Mouse (Mus musculus): ENCODE measurements at regions not wholly inside any gene's neighbourhood (a gene's known extent, or its start where the extent isn't known, plus 50 kb on each side); places are given as distances from the start of the nearest gene placed in this dataset.

DNA sequence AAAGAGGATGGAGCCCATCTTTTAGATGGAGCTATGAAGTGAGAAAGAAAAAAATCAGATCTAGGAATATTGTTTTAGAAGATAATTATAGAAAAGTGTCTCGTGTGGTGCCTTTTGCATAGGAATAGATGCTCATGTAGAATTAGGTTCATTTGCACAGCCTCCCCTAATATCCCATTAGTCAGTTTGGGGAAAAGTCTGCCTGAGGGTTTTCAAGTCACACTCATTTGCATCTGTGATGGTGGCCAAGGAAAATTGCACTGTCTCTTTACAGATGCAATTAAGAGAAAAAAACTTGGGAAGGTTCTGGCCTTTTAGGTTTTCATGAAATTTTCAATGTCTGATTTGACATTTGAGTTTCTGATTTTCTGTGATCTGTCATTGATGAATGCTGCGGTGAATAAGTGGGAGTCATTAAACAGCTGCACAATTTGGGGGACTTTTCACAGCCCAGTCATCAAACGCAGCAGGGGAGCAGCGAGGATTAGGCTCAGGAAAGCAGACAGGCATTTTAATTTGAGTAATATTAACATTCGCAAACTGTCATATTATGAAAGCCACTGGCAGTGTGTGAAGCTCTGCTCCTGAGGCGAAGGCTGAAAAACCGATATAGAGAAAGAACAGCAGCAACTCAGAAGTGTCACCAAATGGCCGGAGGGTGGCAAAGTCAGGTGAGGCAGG lies 281.5 kb upstream of the Cxadr start:
- no peak for DNase-seq (ENCODE audit: low read depth, low spot score)

DNA sequence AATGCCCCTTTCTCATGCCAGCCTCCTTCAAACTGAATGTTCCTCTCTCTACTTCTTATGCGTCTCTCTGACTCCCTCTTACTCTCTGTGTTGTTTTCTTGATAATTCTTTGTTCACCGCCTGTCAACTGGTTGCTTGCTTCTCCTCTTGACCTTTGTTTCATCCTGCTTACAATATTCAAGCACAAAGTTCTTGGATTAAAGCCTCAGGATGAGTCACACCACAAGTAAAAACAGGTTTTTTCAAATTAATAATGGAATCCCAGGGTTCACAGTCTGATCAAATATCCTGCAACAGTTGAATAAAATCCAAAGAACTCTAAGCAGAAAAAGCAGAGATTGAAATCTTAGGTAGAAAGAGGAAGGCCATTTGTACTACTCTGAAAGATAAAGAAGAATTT lies 285.9 kb upstream of the Cxadr start:
- DNase-seq (ENCODE audit: low read depth, low spot score), result no peak

DNA sequence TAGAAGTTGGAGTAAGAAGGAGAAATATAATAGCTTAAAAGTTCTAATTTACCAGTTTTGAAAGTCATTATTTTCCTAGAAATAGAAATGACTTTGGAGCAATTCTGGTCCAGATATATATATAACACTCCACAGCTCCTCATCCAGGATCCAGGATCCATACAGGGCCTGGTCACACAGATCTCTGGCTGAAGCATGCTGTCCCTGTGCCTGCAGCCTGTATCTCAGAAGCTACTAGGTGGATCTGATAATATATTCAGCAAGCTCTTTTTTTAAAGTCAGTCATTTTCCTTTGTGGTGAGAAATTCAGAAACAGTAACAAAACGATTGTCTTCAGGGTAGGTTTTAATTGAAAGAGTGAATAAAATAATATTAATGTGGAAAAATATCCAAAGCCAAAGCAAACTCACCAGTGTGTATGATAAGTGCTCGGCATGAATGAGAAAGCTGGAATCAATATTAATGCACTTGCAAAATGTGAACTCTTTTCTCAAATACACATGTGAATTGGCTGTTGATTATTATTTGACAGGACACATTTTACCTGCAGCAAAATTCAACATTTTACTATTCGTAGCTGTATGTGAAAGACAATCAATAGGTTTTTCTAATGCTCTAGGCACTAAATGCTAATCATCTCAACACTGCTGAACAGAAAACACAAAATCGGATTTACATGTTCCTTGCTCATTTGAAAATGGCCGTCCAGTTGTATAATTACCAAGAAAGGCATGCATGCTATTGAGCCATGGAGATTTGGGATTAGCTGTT lies 288.1 kb upstream of the Cxadr start:
- DNase-seq (ENCODE audit: low read depth, low spot score), result no peak

DNA sequence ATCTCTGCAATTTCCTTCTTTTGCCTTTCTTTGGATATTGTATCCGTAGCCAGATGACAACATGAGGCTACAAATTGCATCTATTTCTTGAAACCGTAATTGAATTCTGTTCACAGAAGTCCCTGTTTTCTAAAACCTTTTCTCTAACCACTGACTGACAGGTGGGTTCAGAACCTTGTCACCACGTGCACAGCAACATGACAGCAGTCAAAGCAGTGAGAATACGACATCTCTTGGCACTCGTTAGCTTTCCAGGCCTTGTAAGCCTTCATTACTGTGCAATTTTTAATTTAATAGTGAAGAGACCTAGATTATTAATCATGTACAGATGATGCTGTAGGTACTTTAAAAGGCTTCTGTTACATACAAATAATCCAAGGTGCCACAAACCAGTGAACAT lies 297.3 kb upstream of the Cxadr start:
- DNase-seq (ENCODE audit: low read depth, low spot score), result no peak

DNA sequence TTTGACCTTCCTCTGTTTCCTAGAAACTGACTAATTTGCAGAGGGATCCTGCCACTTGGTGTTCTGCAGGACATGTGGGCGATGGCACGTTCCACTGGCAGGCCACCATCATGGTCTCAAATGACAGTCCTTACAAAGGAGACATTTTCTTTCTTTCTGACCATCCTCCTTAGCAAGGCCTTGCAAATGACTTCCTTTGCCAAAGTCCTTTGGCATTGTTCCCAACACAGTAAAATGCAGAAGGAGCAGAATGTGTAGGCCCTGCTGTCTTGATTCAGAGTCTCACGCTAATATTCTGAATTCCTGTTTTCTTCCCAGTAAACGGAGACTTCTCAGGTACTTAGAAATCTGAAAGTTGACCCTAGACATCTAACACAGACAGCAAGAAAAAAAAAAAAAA lies 308.3 kb upstream of the Cxadr start:
- DNase-seq (ENCODE audit: low read depth, low spot score), result no peak

DNA sequence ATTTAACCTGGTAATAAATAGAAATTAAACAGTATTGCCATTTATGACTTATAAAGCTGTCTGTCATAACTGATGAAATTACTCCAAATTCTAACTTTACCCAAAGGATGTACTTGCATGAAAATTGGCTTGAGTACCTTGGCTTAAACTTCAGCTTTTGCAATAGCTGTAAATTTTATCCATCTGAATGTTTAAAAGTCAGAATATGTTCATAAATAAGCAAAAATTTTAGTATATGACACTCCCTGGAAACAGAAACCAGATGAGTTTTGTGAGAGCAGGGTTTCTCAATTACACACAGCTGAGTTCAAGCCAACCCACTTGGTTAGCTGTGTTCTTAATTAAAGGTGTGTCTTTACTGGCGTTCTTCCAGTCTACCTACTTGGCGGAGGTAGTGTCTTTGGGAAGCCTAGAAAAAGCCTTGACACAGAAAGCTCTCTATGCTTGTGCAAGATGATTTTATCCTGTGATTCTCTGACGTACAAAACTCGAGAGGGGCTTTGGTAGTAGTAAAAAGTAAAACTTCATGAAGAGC lies 311.4 kb upstream of the Cxadr start:
- DNase-seq (ENCODE audit: low read depth, low spot score), result no peak

DNA sequence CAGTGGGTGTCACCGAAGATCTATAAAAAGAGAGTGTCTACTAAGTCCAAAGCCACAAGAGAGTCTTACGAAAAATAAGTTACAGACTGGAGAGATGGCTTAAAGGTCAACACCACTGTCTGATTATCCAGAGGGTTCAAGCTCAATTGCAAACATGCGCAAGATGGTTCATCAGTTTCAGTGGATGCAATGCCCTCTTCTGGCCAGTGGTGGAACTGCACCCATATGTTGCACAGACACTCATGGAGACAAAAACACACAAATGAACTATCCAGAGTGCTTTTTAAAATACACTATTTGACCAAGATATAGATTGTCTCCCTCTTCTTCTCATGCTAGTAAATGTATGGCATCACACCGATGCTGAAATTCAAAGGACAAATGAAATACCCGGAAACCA lies 312.1 kb upstream of the Cxadr start:
- peak; percentile 60 for DNase-seq (ENCODE audit: low read depth, low spot score)

DNA sequence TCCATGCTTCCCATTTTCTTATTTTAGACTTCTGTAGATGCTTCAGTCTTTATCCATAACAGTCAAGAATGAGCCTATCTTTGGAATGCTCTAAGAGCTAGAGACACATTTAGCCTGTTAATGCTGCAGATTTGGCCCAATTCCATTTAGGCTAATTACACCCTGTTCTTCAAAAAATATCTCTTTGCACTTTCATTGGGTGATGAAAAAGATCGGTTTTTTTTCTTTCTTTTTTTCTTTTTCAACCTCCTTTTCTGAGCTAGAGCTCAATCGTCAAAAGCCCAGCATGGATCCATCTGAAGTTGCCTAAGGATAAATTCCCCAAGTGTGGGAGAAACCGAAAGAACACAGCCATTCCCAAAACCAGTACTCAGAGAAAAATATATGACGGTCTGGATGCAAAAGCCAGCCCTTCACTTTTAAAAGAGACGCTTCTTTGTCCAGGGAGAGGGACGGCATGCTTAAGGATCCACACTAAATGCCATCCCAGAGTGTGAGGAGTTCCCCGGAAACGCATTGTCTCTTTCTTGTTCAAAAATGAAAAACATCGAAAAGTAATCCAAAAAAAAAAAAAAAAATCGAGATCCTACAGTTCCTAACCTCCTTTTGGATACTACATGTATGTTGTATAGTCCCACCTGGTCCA lies 314.3 kb upstream of the Cxadr start:
- no peak for DNase-seq (ENCODE audit: low read depth, low spot score)

DNA sequence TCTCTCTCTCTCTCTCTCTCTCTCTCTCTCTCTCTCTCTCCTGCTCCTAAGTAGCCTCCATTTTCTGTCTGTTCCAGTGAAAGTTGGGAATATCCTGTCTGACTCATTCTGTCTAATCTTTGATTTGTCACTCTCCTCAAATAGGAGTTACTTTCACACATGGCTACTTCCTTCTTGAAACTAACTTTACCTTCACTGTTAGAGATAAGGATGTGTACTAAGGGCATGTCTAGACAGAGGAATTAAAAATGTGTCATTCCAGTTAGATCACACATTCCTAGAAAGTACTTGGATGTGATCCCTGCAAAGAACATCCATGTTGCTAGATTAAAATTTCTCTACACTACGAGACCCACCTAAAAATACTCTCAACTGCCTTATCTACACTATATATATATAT lies 346.9 kb upstream of the Gm11146 start:
- DNase-seq (ENCODE audit: low read depth, low spot score), result no peak

DNA sequence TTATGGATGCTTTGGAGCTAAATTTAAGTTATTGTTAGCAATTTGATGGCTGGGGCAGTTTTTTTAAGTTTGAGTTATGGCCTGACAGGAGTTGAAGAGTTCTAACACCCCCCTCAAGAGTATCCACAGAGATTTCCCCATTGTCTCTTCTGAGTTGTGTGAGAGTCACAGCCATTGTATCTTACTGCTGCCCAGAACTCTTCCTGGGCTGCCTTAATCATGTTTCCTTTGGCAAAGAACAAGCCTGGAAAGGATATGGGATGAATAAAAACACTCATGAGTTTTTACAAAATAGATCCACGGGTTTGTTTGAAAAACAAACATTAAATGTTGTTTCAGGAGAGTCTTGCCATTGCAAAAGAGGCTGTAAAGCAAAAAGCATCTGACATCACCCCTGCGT lies 343.5 kb upstream of the Gm11146 start:
- DNase-seq (ENCODE audit: low read depth, low spot score), result no peak

DNA sequence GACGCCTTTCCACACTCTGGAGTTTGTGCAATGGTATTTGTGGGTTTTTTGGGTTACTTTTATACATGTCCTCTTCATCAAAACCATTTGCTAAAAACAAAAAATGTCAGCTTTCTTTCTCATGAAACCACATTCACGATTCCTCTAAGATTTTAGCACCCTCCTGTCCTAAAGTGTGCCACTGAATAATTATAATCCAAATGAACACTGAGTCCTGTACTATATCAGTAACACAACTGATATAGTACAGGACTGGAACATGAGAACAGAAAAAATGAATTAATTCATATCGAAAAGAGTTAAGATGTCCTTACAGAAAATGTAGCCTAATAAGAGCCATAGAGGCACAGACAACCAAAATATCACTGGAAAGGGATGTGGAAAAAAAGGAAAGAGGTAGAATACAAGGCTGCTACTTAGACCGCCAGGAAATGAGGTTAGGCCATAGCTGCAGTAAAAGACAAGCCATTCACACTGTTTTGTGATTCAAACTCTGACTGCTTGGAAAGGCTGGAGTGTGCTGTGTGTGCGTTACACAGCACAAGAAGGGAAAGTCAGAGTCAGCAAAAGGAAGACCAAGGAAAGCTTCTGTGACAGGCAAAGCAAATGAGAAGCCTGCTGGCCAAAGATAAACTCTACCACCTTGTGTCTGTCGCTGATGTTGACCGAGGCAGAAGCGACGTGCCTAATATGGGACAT lies 329.3 kb upstream of the Gm11146 start:
- DNase-seq (ENCODE audit: low read depth, low spot score), result no peak

DNA sequence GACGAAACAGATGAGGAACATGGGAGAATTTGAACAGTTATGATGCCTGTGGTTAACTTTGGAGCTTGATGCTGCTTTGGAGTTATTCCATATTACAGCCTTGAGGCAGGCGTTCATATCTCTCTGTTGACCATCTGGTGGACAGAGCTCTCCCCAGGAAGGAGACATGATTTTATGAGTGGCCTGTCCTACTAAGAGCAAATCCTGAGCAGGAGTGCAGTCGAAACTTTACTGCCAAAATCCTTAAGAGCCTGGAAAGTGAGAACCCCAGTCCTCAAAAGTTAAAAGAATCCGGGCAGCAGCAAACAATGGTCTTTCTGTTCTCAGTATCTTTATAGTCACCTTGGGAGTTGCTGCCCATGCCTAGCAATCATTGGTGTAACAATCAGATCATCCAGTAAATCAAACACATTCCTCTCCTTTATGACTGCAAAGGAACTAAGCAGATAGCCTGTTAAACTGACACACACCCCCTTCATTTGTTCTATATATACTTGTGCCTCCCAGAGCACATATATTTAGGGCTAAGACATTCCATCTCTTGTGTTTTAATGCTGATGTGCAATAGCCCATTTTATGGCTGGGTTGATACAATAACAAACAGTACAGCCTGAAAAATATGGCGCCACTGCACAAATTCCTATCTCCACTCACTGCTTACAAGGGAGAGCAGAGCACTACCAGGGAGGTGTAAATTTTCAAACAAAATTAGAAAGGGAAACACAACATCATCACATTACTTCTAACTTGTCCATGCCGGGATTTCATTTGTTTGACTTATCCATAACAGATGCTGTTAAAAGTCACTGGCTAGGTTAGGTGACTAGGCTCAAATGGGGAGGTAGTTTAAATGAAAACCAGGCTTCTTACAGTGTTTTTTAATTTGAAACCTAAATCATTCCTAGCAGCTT lies 312.5 kb upstream of the Gm11146 start:
- no peak for DNase-seq (ENCODE audit: low read depth, low spot score)

DNA sequence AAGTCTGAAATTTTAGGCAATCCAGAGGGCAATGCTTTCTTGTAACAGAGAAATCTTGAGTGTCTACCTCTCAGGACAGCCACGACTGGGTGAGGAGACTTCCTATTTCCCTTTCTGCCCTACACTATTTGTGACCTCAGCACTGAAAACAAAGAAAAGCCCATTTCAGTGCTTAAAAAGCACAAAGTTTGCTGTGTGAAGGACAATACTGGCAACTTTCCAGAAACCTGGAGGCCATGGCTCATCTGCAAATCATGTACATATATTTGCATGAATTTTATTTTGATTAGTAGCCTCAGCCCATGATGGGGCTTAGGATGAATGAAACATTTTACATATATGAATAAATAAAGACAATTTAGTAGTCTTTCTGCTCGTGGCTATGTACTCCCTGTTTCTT lies 292.4 kb upstream of the Gm11146 start:
- no peak for DNase-seq (ENCODE audit: low read depth, low spot score)

DNA sequence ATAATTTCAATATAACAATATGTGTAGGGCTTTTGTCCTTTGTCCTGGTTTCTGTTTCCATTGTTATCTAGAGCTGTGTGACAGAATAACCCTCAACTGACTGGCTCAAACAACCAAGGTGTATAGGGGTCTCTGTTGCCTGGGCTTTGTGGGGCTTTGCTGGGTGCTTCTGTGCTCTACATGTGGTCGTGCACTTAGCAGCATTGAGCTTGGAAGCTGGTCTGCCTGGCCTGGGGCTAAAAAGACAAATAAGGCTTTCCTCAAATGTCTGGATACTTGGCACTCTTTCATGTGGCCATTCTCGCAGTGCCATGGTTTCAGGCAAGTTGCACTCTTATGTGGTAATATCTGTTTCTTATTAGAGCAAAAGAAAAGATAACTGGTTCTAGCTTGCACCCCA lies 291.8 kb upstream of the Gm11146 start:
- DNase-seq (ENCODE audit: low read depth, low spot score), result no peak

DNA sequence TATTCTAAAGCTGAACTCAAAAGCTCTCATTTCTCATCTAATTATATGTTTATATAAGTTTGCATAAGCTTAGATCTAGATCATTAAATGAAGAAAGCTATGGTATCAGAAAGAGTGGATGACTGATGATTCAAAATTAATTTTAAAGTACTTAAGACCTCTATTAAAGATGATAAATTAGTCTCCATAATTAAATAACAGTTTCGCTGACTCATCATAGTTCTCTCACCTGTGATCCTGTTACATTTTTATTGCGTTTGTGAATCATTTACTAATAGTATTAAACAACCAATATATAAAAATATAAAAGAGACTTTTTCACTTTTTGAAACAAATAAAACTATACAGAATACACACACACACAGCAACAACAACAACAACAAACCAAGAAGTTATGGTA lies 290.8 kb upstream of the Gm11146 start:
- no peak for DNase-seq (ENCODE audit: low read depth, low spot score)

DNA sequence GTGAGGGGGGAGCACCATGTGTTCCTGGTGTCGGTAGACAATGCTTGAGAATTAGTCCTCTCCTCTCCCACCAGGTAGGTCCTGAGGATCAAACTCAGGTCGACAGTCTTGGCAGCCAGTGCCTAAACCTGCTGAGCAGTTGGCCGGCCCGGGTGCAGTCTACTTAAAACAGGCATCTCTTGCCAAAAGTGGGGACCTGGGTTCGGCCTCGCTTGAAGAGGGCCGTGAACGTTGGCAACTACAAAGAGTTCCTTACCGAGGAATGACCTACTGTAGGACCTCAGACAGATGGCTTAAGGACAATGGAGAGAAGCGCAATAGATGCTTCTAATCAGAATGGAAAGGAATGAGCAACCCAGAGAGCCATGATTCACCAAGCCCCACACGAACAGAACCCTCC lies 287.5 kb upstream of the Gm11146 start:
- DNase-seq (ENCODE audit: low read depth, low spot score), result no peak

DNA sequence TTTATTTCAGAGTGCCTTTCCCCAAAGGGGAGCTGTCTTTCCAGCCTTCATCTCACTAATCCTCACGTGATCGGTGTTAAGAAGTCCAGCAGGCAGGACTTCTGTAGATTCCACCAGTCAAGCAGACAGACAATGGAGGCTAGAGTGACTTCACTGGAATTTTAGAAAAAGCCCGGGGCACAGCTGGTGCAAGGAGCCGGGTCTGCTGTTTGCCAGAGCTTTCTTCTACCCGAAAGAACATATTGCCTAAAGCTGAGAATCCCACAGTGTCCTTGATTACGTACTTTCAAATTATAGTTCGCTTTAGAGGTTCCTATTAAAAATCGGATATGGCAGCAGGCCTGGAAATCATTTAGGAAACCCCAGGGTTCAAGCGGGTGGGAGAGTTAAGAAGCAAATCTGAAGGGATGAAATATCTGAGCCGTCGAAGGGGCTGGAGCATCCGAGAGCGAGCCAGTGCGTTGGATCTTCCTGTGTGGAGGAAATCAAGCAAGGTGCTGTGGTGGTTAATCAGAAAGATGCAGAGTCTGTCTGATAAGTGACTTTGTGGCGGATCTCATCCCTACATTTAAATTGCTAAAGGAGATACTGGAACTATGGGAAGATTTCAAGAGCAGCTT lies 283.3 kb upstream of the Gm11146 start:
- no peak for DNase-seq (ENCODE audit: low read depth, low spot score)

DNA sequence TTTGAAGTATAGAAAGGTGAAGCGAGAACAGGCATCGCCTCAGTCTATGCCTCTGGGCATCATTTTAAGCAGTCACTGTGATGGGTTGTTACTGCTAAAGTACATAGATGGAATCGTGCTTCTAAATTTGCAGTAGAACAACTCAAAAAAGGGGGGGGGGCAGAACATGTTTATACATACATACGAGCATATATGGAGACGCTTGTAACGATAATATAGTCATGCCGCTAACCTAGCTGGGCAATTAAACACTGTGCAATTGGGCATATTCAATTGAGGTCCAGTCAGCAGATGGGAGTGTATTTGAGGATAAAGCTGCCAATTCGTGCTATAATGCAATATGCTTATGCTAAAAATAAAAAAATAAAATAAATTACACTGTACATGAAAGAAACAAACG lies 282.6 kb upstream of the Gm11146 start:
- no peak for DNase-seq (ENCODE audit: low read depth, low spot score)

DNA sequence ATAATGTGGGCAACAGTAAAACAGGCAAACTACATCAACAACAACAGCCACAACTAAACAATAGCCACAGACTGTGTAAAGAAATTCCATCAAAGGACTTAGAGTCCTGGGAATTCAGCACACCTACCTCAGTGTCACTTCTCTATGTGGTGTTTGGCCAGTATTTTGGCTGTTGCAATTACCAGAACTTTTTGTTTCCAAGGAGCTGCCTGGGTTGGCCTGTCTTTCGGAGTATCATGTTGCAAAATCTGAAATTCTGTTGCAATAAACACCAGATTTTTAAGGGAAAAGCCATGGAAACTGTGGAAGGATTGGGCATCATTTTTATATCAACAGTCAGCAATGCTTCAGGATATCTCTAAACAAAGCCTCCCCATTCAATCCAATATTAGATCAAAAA lies 275.1 kb upstream of the Gm11146 start:
- DNase-seq (ENCODE audit: low read depth, low spot score), result no peak

DNA sequence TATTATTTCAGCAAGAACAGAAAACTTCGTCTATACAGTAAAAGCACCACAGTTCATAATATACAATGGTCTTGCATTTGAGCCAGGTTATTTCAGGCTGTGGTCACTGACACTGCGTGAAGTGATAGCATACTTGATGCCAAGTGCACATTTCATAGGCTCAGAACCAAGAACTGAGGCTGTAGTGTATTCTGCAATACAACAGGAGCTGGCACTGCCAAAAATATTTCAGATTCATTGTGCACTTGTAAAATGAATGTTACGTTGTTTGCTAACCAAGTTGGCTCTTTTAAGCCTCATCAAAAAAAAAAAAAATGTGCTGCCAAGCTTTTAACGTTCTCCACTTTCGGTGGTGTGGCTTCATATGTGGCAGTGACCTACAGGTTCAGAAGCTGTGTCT lies 261.4 kb upstream of the Gm11146 start:
- DNase-seq (ENCODE audit: low read depth, low spot score), result no peak

Measured in ZHBTc4 (cell line).